Mouse (Mus musculus) MEL (cell line): ENCODE results near the gene Arsj. TPM values are rescaled to one million over a fixed set of nuclear protein-coding genes. Genes with fewer than 3 reads are reported as not detected.
A peak's percentile ranks its signal among the peaks of the same experiment; 100 is the strongest.

Experiments
- DNase-seq: peaks from one replicate; pipeline ENCODE4 v3.0.0; 2011; ENCODE audit warnings: low read depth, low spot score
- H3K27ac ChIP-seq: 2 replicates; pipeline ENCODE4 v1.5.1; 2012; ENCODE audit warnings: low read depth, mild to moderate bottlenecking, control low read depth, low read length, moderate library complexity; ENCODE audit not compliant: control insufficient read depth
- H3K27me3 ChIP-seq, 2 experiments: fragments of 150-350 bp in 1 of 2; sonication (generic) in 1 of 2; 2 replicates each; pipeline ENCODE4 v1.6.1; 2012; ENCODE audit warnings: low read length in 2 of 2, mild to moderate bottlenecking in 2 of 2, improper control_type of control experiment in 1 of 2, moderate library complexity in 1 of 2; ENCODE audit not compliant: insufficient read depth in 2 of 2, control insufficient read depth in 1 of 2
- H3K36me3 ChIP-seq, 2 experiments: 2 replicates each; pipeline ENCODE4 v1.6.1; 2012 to 2014; ENCODE audit warnings: low read length in 2 of 2, improper control_type of control experiment in 1 of 2, inconsistent platforms in 1 of 2, mild to moderate bottlenecking in 1 of 2; ENCODE audit not compliant: insufficient read depth in 2 of 2, control insufficient read depth in 1 of 2
- H3K4me1 ChIP-seq, 2 experiments: fragments of 150-350 bp in 1 of 2; sonication (generic) in 1 of 2; 2 replicates each; pipeline ENCODE4 v1.6.1; 2012; ENCODE audit warnings: low read length in 2 of 2, improper control_type of control experiment in 1 of 2, mild to moderate bottlenecking in 1 of 2; ENCODE audit not compliant: insufficient read depth in 2 of 2, control insufficient read depth in 1 of 2
- H3K4me3 ChIP-seq, 2 experiments: fragments of 150-350 bp in 1 of 2; sonication (generic) in 1 of 2; 2 replicates each; pipeline ENCODE4 v1.5.1; 2012; ENCODE audit warnings: low read depth in 2 of 2, low read length in 2 of 2, mild to moderate bottlenecking in 2 of 2, moderate library complexity in 2 of 2, control low read depth in 1 of 2, improper control_type of control experiment in 1 of 2; ENCODE audit not compliant: control insufficient read depth in 1 of 2, insufficient read depth in 1 of 2
- H3K79me2 ChIP-seq: 2 replicates; pipeline ENCODE4 v1.6.1; 2012; ENCODE audit warnings: mild to moderate bottlenecking, low read length, moderate library complexity; ENCODE audit not compliant: control insufficient read depth, poor library complexity, insufficient read depth
- H3K9ac ChIP-seq: 2 replicates; pipeline ENCODE4 v1.6.1; 2012; ENCODE audit warnings: low read depth, mild to moderate bottlenecking, control low read depth, low read length, moderate library complexity; ENCODE audit not compliant: control insufficient read depth, poor library complexity, severe bottlenecking
- H3K9me3 ChIP-seq: fragments of 150-350 bp; sonication (generic); replicated peaks from 2 replicates; pipeline ENCODE4 v1.6.1; 2012; ENCODE audit warnings: mild to moderate bottlenecking, low read length, improper control_type of control experiment, moderate library complexity; ENCODE audit not compliant: insufficient read depth
- CHD1 ChIP-seq: IDR thresholded peaks from 2 replicates; pipeline ENCODE4 v1.6.1; 2012; ENCODE audit warnings: low read depth, mild to moderate bottlenecking, inconsistent platforms, low read length, improper control_type of control experiment
- CHD2 ChIP-seq: IDR thresholded peaks from 2 replicates; pipeline ENCODE4 v1.6.1; 2011; ENCODE audit warnings: low read length, improper control_type of control experiment
- CTCF ChIP-seq, 3 experiments: IDR thresholded peaks in 2 of 3; conservative IDR thresholded peaks in 1 of 3; 2 replicates each; pipeline ENCODE4 v1.5.1; 2011 to 2012; ENCODE audit warnings: low read length in 3 of 3, low read depth in 2 of 3, mild to moderate bottlenecking in 2 of 3, improper control_type of control experiment in 1 of 3, inconsistent platforms in 1 of 3, mixed read lengths in 1 of 3, moderate library complexity in 1 of 3; ENCODE audit not compliant: control insufficient read depth in 1 of 3, insufficient read depth in 1 of 3, poor library complexity in 1 of 3, severe bottlenecking in 1 of 3
- ELF1 ChIP-seq: IDR thresholded peaks from 2 replicates; pipeline ENCODE4 v1.6.1; 2014; ENCODE audit warnings: low read depth, mild to moderate bottlenecking, inconsistent platforms, low read length, improper control_type of control experiment, moderate library complexity
- EP300 ChIP-seq, 2 experiments: IDR thresholded peaks; 2 replicates each; pipeline ENCODE4 v1.6.1; 2011; ENCODE audit warnings: improper control_type of control experiment in 2 of 2, low read length in 2 of 2, low read depth in 1 of 2, mild to moderate bottlenecking in 1 of 2
- GABPA ChIP-seq: IDR thresholded peaks from 2 replicates; pipeline ENCODE4 v1.6.1; 2012; ENCODE audit warnings: low read depth, mild to moderate bottlenecking, inconsistent platforms, low read length, improper control_type of control experiment, moderate library complexity
- GATA1 ChIP-seq: IDR thresholded peaks from 2 replicates; pipeline ENCODE4 v1.6.1; 2011; ENCODE audit warnings: low read depth, low read length, improper control_type of control experiment
- HCFC1 ChIP-seq: IDR thresholded peaks from 2 replicates; pipeline ENCODE4 v1.6.1; 2012; ENCODE audit warnings: low read depth, mild to moderate bottlenecking, inconsistent platforms, low read length, improper control_type of control experiment, moderate library complexity
- JUND ChIP-seq: IDR thresholded peaks from 2 replicates; pipeline ENCODE4 v1.6.1; 2011; ENCODE audit warnings: low read depth, mild to moderate bottlenecking, improper control_type of control experiment, low read length
- KAT2A ChIP-seq: conservative IDR thresholded peaks from 2 replicates; pipeline ENCODE4 v1.6.1; 2012; ENCODE audit warnings: low read depth, low read length, improper control_type of control experiment, inconsistent platforms
- MAFK ChIP-seq: IDR thresholded peaks from 2 replicates; pipeline ENCODE4 v1.6.1; 2011; ENCODE audit warnings: low read depth, mild to moderate bottlenecking, low read length, improper control_type of control experiment, borderline replicate concordance
- MAX ChIP-seq: IDR thresholded peaks from 2 replicates; pipeline ENCODE4 v1.6.1; 2011; ENCODE audit warnings: low read length, improper control_type of control experiment
- MAZ ChIP-seq: IDR thresholded peaks from 2 replicates; pipeline ENCODE4 v1.6.1; 2012; ENCODE audit warnings: low read depth, mild to moderate bottlenecking, inconsistent platforms, low read length, improper control_type of control experiment
- MEF2A ChIP-seq: IDR thresholded peaks from 2 replicates; pipeline ENCODE4 v1.6.1; 2014; ENCODE audit warnings: low read depth, mild to moderate bottlenecking, inconsistent platforms, low read length, improper control_type of control experiment; ENCODE audit not compliant: poor library complexity, insufficient replicate concordance, severe bottlenecking; ENCODE audit errors: extremely low read depth
- MYB ChIP-seq: IDR thresholded peaks from 2 replicates; pipeline ENCODE4 v1.6.1; 2011; ENCODE audit warnings: mild to moderate bottlenecking, low read depth, low read length, improper control_type of control experiment
- MYC ChIP-seq: IDR thresholded peaks from 2 replicates; pipeline ENCODE4 v1.6.1; 2011; ENCODE audit warnings: low read depth, mild to moderate bottlenecking, low read length, improper control_type of control experiment, moderate library complexity
- NRF1 ChIP-seq: IDR thresholded peaks from 2 replicates; pipeline ENCODE4 v1.6.1; 2014; ENCODE audit warnings: low read depth, mild to moderate bottlenecking, inconsistent platforms, low read length, improper control_type of control experiment, moderate library complexity; ENCODE audit not compliant: poor library complexity, insufficient read depth, severe bottlenecking
- POLR2A ChIP-seq, 2 experiments: IDR thresholded peaks; 2 replicates each; pipeline ENCODE4 v1.6.1; 2011 to 2012; ENCODE audit warnings: low read length in 2 of 2, mild to moderate bottlenecking in 2 of 2, control low read depth in 1 of 2, improper control_type of control experiment in 1 of 2, low read depth in 1 of 2, moderate library complexity in 1 of 2; ENCODE audit not compliant: control insufficient read depth in 1 of 2, insufficient read depth in 1 of 2, poor library complexity in 1 of 2
- POLR2AphosphoS2 ChIP-seq: IDR thresholded peaks from 2 replicates; pipeline ENCODE4 v1.6.1; 2011; ENCODE audit warnings: low read length, improper control_type of control experiment
- POLR2AphosphoS5 ChIP-seq: IDR thresholded peaks from 2 replicates; pipeline ENCODE4 v1.6.1; 2012; ENCODE audit warnings: low read depth, borderline replicate concordance, mild to moderate bottlenecking, inconsistent platforms, low read length, moderate library complexity, mixed read lengths
- SIN3A ChIP-seq: IDR thresholded peaks from 2 replicates; pipeline ENCODE4 v1.6.1; 2012; ENCODE audit warnings: low read length, improper control_type of control experiment, inconsistent platforms
- SMC3 ChIP-seq: IDR thresholded peaks from 2 replicates; pipeline ENCODE4 v1.6.1; 2011; ENCODE audit warnings: low read depth, low read length, improper control_type of control experiment
- TAL1 ChIP-seq: IDR thresholded peaks from 2 replicates; pipeline ENCODE4 v1.6.1; 2012; ENCODE audit warnings: mild to moderate bottlenecking, inconsistent platforms, low read length, moderate library complexity, mixed read lengths
- TBP ChIP-seq: IDR thresholded peaks from 2 replicates; pipeline ENCODE4 v1.8.0; 2011; ENCODE audit warnings: low read depth, low read length, improper control_type of control experiment
- TCF12 ChIP-seq: IDR thresholded peaks from 2 replicates; pipeline ENCODE4 v1.6.1; 2014; ENCODE audit warnings: low read depth, mild to moderate bottlenecking, inconsistent platforms, low read length, improper control_type of control experiment, moderate library complexity
- UBTF ChIP-seq: IDR thresholded peaks from 2 replicates; pipeline ENCODE4 v1.6.1; 2012; ENCODE audit warnings: low read depth, mild to moderate bottlenecking, inconsistent platforms, low read length, improper control_type of control experiment, moderate library complexity, borderline replicate concordance; ENCODE audit not compliant: insufficient read depth
- USF1 ChIP-seq: IDR thresholded peaks from 2 replicates; pipeline ENCODE4 v1.6.1; 2014; ENCODE audit warnings: low read depth, mild to moderate bottlenecking, inconsistent platforms, low read length, improper control_type of control experiment, moderate library complexity
- USF2 ChIP-seq, 2 experiments: IDR thresholded peaks; 2 replicates each; pipeline ENCODE4 v1.6.1; 2011 to 2012; ENCODE audit warnings: improper control_type of control experiment in 2 of 2, low read length in 2 of 2, borderline replicate concordance in 1 of 2, inconsistent platforms in 1 of 2, low read depth in 1 of 2, mild to moderate bottlenecking in 1 of 2; ENCODE audit not compliant: insufficient read depth in 1 of 2
- ZC3H11A ChIP-seq: IDR thresholded peaks from 2 replicates; pipeline ENCODE4 v1.6.1; 2012; ENCODE audit warnings: low read depth, mild to moderate bottlenecking, inconsistent platforms, low read length, improper control_type of control experiment
- ZKSCAN1 ChIP-seq: IDR thresholded peaks from 2 replicates; pipeline ENCODE4 v1.6.1; 2012; ENCODE audit warnings: low read depth, mild to moderate bottlenecking, inconsistent platforms, low read length, improper control_type of control experiment, moderate library complexity
- polyA plus RNA-seq, 2 experiments: library from polyadenylated mRNA; stranded (reverse) in 1 of 2; unstranded in 1 of 2; fragments of >175 nt in 1 of 2; fragments of >200 nt in 1 of 2; gene quantifications; 2 replicates each; pipeline versions ENCODE4 v1.2.1 to v1.2.4; 2012; ENCODE audit warnings: low replicate concordance in 2 of 2, low read depth in 1 of 2; ENCODE audit not compliant: insufficient read length in 2 of 2, insufficient read depth in 1 of 2, missing spikeins in 1 of 2
- total RNA-seq: library from RNA; depleted of rRNA; stranded (reverse); fragments of 300-350 nt; gene quantifications from 2 replicates; pipeline ENCODE4 v1.2.3, GENCODE M21; 2012

Gene Arsj
- total and polyA plus RNA-seq, 3 experiments: not detected

DNA sequence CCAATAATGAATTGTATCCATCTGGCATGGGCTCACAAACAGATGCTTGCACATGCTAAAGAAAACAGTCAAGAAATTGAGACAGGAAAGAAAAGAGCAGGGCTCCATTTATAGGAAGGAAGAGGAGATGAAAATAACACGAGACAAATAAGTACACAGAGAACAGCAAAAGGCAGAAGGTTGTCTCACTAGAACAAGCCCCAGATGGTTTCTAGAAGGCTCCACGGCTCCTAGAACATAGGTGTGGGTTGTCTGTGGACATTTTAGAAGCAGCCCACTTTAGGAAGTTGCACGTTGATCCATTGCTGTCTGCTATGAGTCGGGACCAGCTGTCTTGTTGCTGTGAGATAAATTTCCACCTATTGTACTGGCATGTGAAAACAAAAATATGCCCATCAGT lies 37.2 kb downstream of the Arsj start:
- DNase-seq: no peak
- Histone ChIP-seq H3K4me1 (no peaks in the 10 kb centered on the region), H3K4me3 (no peak overlapping the region), H3K36me3 (no peaks in the 10 kb centered on the region; a peak in 1 of 4 replicates), H3K27ac (no peak overlapping the region), H3K9me3 (no peaks in the 10 kb centered on the region), H3K9ac (no peak overlapping the region), H3K27me3 (no peaks in the 10 kb centered on the region), H3K79me2 (no peaks in the 10 kb centered on the region)
- TF ChIP-seq CHD2 (no peak), USF2 (IDR thresholded peaks at IDR 0.05; ENCODE audit: borderline replicate concordance in 1 of 2, insufficient read depth in 1 of 2, low read depth in 1 of 2, low read length in 2 of 2) (no peak), MAX (no peak), MYB (no peak), MAFK (no peak), POLR2AphosphoS5 (no peak), MEF2A (no peak), ELF1 (no peak), KAT2A (no peak), GATA1 (no peak), SMC3 (no peak), TAL1 (no peak), MYC (no peak), TCF12 (no peak), TBP (no peak), MAZ (no peak), POLR2A (IDR thresholded peaks at IDR 0.05; ENCODE audit: control insufficient read depth in 1 of 2, insufficient read depth in 1 of 2, low read depth in 1 of 2, low read length in 2 of 2, poor library complexity in 1 of 2) (no peak), SIN3A (no peak), USF1 (no peak), POLR2AphosphoS2 (no peak)

DNA sequence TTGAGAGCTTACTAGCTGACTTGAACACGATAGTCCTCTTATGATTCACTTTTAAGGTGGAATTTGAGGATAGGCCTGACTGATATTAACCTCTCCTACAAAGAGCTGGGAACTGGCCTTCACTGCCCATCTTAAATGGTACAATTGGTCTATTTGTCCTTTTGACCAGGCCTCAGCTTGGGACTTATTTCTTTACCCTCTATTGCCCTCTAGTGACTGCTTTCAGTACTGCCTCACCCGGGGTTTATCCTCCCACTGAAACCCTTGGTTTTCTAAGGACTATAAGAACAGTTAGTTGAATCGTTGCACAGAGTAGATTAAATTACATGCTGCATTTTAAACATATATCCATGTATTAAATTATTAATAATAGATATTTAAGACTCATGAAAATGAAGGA lies 39.4 kb downstream of the Arsj start:
- no peak overlapping the region for H3K27ac ChIP-seq
- no peaks in the 10 kb centered on the region for H3K9me3 ChIP-seq
- H3K4me3 ChIP-seq: no peak overlapping the region
- no peak overlapping the region for H3K9ac ChIP-seq
- H3K36me3 ChIP-seq: no peaks in the 10 kb centered on the region; a peak in 1 of 4 replicates
- H3K79me2 ChIP-seq: no peaks in the 10 kb centered on the region
- H3K27me3 ChIP-seq: no peaks in the 10 kb centered on the region
- DNase-seq: peak; percentile 65
- no peaks in the 10 kb centered on the region for H3K4me1 ChIP-seq
- TF ChIP-seq UBTF: no peak
- TF ChIP-seq NRF1: no peak
- no peak for TF ChIP-seq GABPA
- no peak for TF ChIP-seq POLR2AphosphoS2
- no peak for TF ChIP-seq USF1
- no peak for TF ChIP-seq POLR2AphosphoS5
- TF ChIP-seq KAT2A: no peak
- TF ChIP-seq TBP: no peak
- no peak for TF ChIP-seq POLR2A (IDR thresholded peaks at IDR 0.05; ENCODE audit: control insufficient read depth in 1 of 2, insufficient read depth in 1 of 2, low read depth in 1 of 2, low read length in 2 of 2, poor library complexity in 1 of 2)
- no peak for TF ChIP-seq MEF2A
- TF ChIP-seq ZKSCAN1: no peak
- no peak for TF ChIP-seq JUND
- no peak for TF ChIP-seq CHD1
- TF ChIP-seq MYC: no peak
- no peak for TF ChIP-seq EP300 (IDR thresholded peaks at IDR 0.05; ENCODE audit: low read depth in 1 of 2, low read length in 2 of 2)
- peak; percentile 45 to 81 (median 63) for TF ChIP-seq CTCF (IDR thresholded peaks at IDR 0.05 in 2 of 3, conservative IDR thresholded peaks at IDR 0.05 in 1 of 3; ENCODE audit: control insufficient read depth in 1 of 3, insufficient read depth in 1 of 3, low read depth in 2 of 3, low read length in 3 of 3, poor library complexity in 1 of 3, severe bottlenecking in 1 of 3)
- TF ChIP-seq HCFC1: no peak
- no peak for TF ChIP-seq USF2 (IDR thresholded peaks at IDR 0.05; ENCODE audit: borderline replicate concordance in 1 of 2, insufficient read depth in 1 of 2, low read depth in 1 of 2, low read length in 2 of 2)
- TF ChIP-seq GATA1: no peak
- TF ChIP-seq ZC3H11A: peak; percentile 75
- no peak for TF ChIP-seq TAL1
- TF ChIP-seq MAZ: no peak
